Mouse (Mus musculus) heart, adult 8-10 months (tissue): ENCODE measurements around the gene Ccdc69. TPM values are rescaled to one million over a fixed set of nuclear protein-coding genes. Genes with fewer than 3 reads are reported as not detected.
"Not testable (repeated sequence)": the region's sequence is repeated elsewhere in the genome, so short reads cannot be mapped to it uniquely, and the experiment has no call there.

Source experiments
- DNase-seq: peaks from one replicate; pipeline ENCODE4 v3.0.0; 2022; ENCODE audit warnings: low spot score
- total RNA-seq, 4 experiments: library from RNA; stranded (reverse); gene quantifications; 2 replicates each; pipeline ENCODE4 v1.2.4; 2022

Ccdc69 gene
- total RNA-seq, 4 experiments from 2014 or later = 5.9 to 9.4 (median 6.5) TPM

- no peak for DNase-seq
Observed at GRCm38 (mm10) chr11:55096731-55097462, 19.0 kb upstream of the Ccdc69 start.

- not testable (repeated sequence) for DNase-seq
Observed at GRCm38 (mm10) chr11:55096296-55096695, 18.4 kb upstream of the Ccdc69 start.

- DNase-seq = no peak
Observed at GRCm38 (mm10) chr11:55093096-55093495, 15.2 kb upstream of the Ccdc69 start.

- no peak for DNase-seq
Observed at GRCm38 (mm10) chr11:55089892-55090291, 12.0 kb upstream of the Ccdc69 start.

GRCm38 (mm10) chr11:55087006-55087405 is 9.1 kb upstream of the Ccdc69 start:
- DNase-seq = peak; percentile 69

- no peak for DNase-seq
Observed at GRCm38 (mm10) chr11:55085396-55085795, 7.5 kb upstream of the Ccdc69 start.

- no peak for DNase-seq
Observed at GRCm38 (mm10) chr11:55084629-55085028, 6.7 kb upstream of the Ccdc69 start.

GRCm38 (mm10) chr11:55081206-55081605 is 3.3 kb upstream of the Ccdc69 start:
- no peak for DNase-seq

- DNase-seq = no peak
Observed at GRCm38 (mm10) chr11:55079180-55079579, 1.2 kb upstream of the Ccdc69 start.

- no peak for DNase-seq
Observed at GRCm38 (mm10) chr11:55078502-55078901, 571 bp upstream of the Ccdc69 start.

GRCm38 (mm10) chr11:55076234-55076633 is 1.7 kb downstream of the Ccdc69 start:
- no peak for DNase-seq

GRCm38 (mm10) chr11:55075602-55076001 is 2.3 kb downstream of the Ccdc69 start:
- DNase-seq = no peak

- no peak for DNase-seq
Observed at GRCm38 (mm10) chr11:55073191-55073590, 4.7 kb downstream of the Ccdc69 start.

GRCm38 (mm10) chr11:55072467-55072866 is 5.5 kb downstream of the Ccdc69 start:
- no peak for DNase-seq

GRCm38 (mm10) chr11:55071344-55071743 is 6.6 kb downstream of the Ccdc69 start:
- DNase-seq = no peak

GRCm38 (mm10) chr11:55069023-55069422 is 8.9 kb downstream of the Ccdc69 start:
- no peak for DNase-seq

GRCm38 (mm10) chr11:55066921-55067320 is 11.0 kb downstream of the Ccdc69 start:
- no peak for DNase-seq

GRCm38 (mm10) chr11:55062856-55063255 is 15.1 kb downstream of the Ccdc69 start:
- DNase-seq = no peak

GRCm38 (mm10) chr11:55060802-55061201 is 17.1 kb downstream of the Ccdc69 start:
- DNase-seq = no peak

GRCm38 (mm10) chr11:55057511-55057910 is 20.4 kb downstream of the Ccdc69 start:
- no peak for DNase-seq

GRCm38 (mm10) chr11:55050837-55051510 is 27.0 kb downstream of the Ccdc69 start:
- DNase-seq = no peak

- no peak for DNase-seq
Observed at GRCm38 (mm10) chr11:55046600-55046999, 31.3 kb downstream of the Ccdc69 start.

GRCm38 (mm10) chr11:55041348-55041747 is 36.6 kb downstream of the Ccdc69 start:
- DNase-seq = no peak
